Mouse (Mus musculus) Patski (cell line): ENCODE measurements at regions not wholly inside any gene's neighbourhood (a gene's known extent, or its start where the extent isn't known, plus 50 kb on each side); places are given as distances from the start of the nearest gene placed in this dataset.

Experiments used
- ATAC-seq: fragments of 100-300 bp; one replicate; pipeline ENCODE4 v1.8.0; 2021
- CTCF ChIA-PET: fragments of 350-600 bp; sonication (Branson Sonifier 250); formaldehyde crosslinking; loops from one replicate; lab custom pipeline; 2022; ENCODE audit warnings: inconsistent platforms; lab: Charles Lee
- POLR2A ChIA-PET: fragments of 350-600 bp; sonication (Branson Sonifier 250); formaldehyde crosslinking; loops from one replicate; lab custom pipeline; 2022; ENCODE audit warnings: antibody characterized with exemption, inconsistent platforms; lab: Charles Lee
- DNase-seq: peaks from one replicate; pipeline ENCODE4 v3.0.0-alpha.2; 2011; ENCODE audit warnings: low read depth, low spot score
- H3K27me3 ChIP-seq: fragments of 371-371 bp; one replicate; pipeline ENCODE4 v1.5.1; 2021
- CTCF ChIP-seq: fragments of 100-300 bp; IDR thresholded peaks from one replicate; pipeline ENCODE4 v1.5.1; 2021
- in situ Hi-C: fragments of 300-500 bp; cut with MboI; formaldehyde crosslinking; loops from 3 replicates; pipeline ENCODE4 v1.11.1; 2018; ENCODE audit warnings: low pct_unique_long_range_greater_than_20kb, mixed read lengths

- in situ Hi-C loops: no loop called here
- POLR2A ChIA-PET: no interaction called here
- TF ChIP-seq CTCF: no peak
- CTCF ChIA-PET: interaction anchor here (1.2 kb wide), 1 partner anchor 32 kb away, joined by 3 read pairs; no protein-coding TSS in a partner anchor
- DNase-seq (no peak), ATAC-seq (no peak)
- no peaks in the 10 kb centered on the region for H3K27me3 ChIP-seq
These were observed 506.1 kb upstream of the Impad1 start for GRCm38 (mm10) chr4:5299208-5299607.

- no peak for TF ChIP-seq CTCF
- CTCF ChIA-PET: no interaction called here
- ATAC-seq: no peak
These were observed 500.9 kb upstream of the Impad1 start for GRCm38 (mm10) chr4:5294030-5294429.

GRCm38 (mm10) chr4:5276113-5276512, 483.0 kb upstream of the Impad1 start:
- H3K27me3 ChIP-seq: no peaks in the 10 kb centered on the region
- in situ Hi-C loops: no loop called here
- ChIA-PET CTCF (no interaction called here), POLR2A (no interaction called here)
- no peak for TF ChIP-seq CTCF
- no peak for DNase-seq
- no peak for ATAC-seq

More at GRCm38 (mm10) chr4:5294030-5294429, 500.9 kb upstream of the Impad1 start:
- in situ Hi-C loops: no loop called here
- DNase-seq: no peak
- POLR2A ChIA-PET: no interaction called here
- H3K27me3 ChIP-seq: no peaks in the 10 kb centered on the region
